Mouse (Mus musculus) frontal cortex, postnatal 14 days (tissue): Measurements from ENCODE around the gene Catsper4.

Experiments
- DNase-seq, 2 experiments: peaks; one replicate each; pipeline ENCODE4 v3.0.0; 2022; ENCODE audit warnings: low spot score in 2 of 2

Gene Catsper4

DNA sequence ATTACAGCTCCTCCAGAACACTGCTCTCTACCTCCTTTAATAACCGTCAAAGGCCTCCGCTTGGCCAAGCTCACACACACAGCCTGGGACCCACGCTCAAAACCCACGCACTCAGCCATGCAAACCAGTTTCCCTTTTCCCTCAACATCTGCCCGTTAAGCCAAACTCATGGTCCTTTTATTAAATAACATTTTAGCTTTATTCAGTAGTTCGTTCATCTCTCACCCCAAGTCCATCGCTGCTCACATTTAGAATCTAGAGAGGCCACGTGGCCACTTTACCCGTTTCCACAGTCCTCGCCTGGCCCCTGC lies 23.7 kb upstream of the Catsper4 start:
- DNase-seq, result no peak

DNA sequence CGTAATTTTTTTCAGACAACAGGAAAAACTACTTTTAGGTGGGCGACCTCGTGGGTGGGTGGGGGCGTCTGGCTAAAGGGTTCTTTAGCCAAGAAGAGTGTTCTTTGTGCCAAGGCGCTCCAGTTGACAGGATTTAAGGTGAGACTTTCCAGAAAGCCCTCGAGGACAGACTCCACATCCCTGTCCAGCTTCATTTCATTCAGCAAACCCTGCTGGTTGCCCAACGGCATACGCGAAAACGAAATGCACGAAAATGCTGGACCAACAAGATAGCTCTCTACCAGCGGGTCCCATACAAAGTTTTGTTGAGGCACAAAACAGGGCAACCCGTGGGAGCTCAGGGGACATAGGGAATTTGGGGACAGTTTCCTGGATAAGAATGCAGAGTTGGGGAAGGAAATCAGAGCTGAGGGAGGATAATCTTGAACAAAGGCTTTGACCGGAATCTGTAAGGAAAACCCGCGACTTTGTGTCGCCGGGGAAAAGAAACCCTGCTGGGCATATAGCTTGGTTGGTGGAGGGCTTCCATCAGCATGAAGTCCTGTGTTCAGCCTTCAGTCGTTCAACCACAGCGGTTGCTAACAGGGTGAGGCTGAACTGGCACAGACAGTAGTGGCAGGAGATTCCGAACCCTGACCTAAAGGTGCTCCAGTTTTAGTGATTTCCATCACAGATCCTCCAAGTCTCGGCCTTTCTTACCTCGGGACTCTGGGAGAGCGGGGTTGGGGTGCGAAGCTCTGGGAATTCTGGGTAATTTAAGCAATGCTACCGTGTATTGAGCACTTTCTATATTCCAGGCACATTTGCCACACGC lies 23.1 kb upstream of the Catsper4 start:
- DNase-seq, result no peak

DNA sequence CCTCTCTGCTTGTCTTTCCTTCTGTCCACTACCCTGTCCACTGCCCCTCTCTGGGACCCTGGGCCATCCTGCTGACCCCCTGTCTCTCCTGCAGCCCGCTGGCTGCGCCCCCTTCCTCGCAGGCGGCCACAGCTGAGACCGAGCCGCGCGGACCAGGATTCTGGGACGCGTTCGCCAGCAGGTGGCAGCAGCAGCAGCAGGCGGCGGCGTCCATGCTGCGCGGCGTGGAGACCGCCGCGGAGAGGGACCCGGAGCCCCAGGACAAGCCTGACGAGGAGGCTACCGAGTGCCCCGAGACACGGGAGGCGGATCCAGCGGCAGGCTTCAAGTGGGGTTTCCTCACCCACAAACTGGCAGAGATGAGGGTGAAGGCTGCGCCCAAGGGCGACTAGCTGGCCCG lies 22.5 kb upstream of the Catsper4 start:
- peak in 1 of 2 experiments; percentile 60 for DNase-seq

DNA sequence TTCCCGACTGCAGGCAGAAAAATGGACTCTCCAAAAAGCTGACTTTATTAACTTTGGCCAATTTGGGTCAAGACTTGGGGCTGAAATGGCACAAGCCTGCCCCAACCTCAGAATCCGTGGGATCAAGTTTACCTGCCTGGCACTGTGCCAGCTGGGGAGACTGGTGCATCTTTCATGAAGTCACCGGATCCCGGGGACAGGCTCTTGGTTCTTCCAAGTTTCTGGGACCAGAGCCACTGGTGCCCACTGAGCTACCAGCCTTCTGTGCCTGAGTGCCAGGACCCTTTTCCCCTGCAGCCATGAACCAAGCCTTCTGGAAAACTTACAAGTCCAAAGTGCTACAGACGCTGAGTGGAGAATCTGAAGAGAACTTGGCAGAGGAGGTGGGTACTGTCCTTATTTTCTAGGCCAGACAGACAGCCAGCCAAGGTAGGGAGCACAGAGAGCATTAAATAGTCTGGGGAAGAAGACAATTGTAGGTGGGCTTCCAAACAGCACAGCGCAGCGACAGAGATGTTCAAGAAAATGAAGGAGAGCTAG lies 19.6 kb upstream of the Catsper4 start, which contains the start of gene Gm30191:
Gm30191 (plus strand) TSS at position 217 of the 540 bp plus-strand sequence.
- DNase-seq, result no peak

DNA sequence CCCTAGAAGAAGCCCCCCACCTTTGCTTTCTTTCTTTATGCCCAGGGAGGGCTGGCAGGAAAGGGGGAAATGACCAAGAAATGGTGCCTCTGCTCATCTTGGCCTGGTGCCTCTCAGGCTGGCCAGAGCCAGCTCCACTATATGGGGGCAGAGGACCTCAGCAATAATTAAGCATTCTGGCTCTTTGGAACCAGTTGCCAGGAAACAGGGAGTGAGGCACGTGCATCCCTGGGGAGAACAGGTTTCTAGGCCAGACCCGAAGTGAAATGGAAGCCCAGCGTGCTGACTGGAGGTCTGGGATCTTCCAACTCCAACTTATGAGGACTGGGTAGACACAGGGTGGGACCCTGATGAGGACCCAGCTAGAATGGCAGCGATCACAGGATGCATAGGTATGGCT lies 19.1 kb upstream of the Catsper4 start:
- no peak for DNase-seq

DNA sequence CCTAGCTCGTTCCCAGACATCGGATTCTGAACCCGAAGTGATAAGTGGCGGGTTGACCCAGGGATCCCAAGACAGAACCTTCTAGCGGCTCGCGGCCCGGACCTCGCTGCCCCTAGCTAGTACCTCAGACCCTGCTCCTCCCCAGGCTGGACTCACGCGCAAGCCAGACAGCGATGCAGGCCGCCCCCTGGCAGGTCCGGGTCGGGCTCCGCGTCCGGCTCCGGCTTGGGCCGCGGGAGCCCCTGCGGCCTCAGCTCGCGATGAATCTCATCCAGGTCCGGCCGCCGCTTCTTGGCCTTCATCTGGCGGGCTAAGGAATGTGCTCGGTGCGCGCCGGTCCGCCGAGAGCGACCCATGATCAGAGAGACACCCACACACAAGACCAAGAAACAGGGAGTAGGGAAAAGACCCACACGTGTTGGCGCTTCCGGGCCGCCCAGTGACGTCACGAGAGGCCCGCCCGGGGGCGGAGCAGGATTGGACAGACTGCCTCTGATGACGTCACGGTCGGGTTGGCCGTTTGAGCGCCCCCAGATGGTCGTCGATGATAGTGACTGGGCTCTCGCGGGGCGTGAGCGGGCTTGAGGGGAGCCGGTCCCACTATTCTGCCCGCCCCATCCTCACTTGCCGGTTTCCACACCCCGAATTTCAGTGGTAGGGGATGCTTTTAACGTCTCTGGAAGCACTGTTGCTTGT lies 18.1 kb upstream of the Catsper4 start, which contains the start of gene Zfp593:
Zfp593 (minus strand) TSS at position 445 of the 696 bp plus-strand sequence.
- DNase-seq, result peak; percentile 89 to 95

GRCm38 (mm10) chr4:134243516-134244250 lies 16.5 kb upstream of the Catsper4 start, which contains the start of gene E130218I03Rik:
TSS of gene E130218I03Rik (plus strand) at chr4:134243662.
- DNase-seq, result no peak

- DNase-seq, result no peak
Measured at GRCm38 (mm10) chr4:134238686-134239085, 11.5 kb upstream of the Catsper4 start.

DNA sequence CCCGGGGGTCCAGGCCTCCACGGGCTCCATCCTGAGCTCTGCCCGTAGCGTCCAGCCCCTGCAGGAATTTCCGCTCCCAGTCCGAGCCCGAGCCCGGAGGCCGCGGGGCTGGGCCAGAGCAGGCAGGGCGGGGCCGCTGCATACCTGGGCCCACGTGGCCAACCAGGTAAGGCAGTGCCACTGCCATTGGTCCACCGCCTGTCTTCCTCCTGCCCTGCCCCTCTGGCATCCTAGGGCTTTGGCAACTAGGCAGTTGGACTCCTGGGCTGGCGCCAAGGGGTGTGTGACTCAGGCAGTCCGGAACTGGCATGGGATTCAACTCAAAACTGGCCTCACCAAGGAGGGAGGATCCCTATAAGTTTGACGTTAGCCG lies 11.1 kb upstream of the Catsper4 start, which contains the start of gene Cnksr1:
Cnksr1 (minus strand) TSS at position 121 of the 373 bp plus-strand sequence.
- DNase-seq, result no peak

DNA sequence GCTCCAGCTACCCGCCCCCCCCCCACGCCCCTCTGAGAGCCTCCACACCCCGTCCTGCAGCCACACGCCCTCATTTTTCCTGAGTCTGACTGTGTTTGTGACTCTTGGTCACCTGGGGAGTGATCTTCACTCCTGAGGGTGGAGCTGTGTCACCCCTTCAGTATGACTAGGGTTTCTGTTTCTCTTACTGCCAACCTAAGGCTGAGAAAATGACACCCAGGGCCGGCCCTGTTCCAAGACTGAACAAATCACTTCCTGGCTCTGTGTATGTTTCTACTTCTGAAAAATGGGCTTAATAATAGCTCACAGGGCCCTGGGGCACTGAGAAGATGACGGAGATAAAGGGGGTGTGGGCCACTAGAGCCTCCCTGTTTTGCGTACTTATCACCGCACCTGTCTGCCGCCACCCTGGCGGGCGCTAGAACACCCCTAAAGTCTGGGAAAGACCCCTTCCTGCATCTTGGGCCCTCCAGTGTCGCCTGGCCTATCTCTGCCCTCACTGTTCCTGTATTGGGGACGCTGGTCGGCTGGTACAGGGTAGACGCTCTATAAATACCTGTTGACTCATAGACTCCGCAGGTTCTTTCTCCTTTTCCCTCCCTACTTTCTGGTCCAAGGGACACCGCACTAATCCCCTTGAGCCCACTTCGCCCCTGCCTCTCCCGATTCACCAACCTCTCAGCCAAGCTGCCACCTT lies 10.5 kb upstream of the Catsper4 start:
- no peak for DNase-seq

GRCm38 (mm10) chr4:134234876-134235275 lies 7.7 kb upstream of the Catsper4 start:
- DNase-seq, result no peak

GRCm38 (mm10) chr4:134230431-134230830 lies 3.2 kb upstream of the Catsper4 start:
- no peak for DNase-seq

- DNase-seq, result no peak
Measured at GRCm38 (mm10) chr4:134222793-134223600, 4.2 kb downstream of the Catsper4 start.

DNA sequence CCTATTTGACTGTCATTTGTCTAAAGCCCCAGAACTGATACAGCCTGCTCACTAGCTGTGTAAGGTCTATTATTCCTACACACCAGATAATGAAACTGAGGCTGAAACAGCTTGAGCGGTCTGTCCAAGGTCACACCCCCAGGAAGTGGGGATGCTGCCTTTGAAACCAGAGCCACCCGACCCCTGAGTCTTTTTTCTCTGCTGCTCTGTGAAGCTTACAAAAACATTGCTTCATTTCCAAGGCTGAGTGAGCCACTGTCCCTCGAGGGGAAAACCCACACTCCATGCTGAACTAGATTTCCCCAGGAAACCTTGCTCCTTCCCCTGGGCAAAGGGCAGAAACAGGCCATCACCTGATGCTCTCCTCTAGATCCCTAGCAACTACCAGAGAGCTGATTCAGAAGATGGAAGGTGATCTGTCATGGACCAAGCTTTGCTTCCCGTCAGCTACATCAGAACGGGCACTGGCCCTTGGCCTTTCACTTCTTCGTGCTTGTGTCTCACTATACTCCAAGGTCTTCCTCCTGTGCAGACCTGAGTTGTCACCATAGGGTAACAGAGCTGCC lies 20.6 kb downstream of the Catsper4 start:
- no peak for DNase-seq

DNA sequence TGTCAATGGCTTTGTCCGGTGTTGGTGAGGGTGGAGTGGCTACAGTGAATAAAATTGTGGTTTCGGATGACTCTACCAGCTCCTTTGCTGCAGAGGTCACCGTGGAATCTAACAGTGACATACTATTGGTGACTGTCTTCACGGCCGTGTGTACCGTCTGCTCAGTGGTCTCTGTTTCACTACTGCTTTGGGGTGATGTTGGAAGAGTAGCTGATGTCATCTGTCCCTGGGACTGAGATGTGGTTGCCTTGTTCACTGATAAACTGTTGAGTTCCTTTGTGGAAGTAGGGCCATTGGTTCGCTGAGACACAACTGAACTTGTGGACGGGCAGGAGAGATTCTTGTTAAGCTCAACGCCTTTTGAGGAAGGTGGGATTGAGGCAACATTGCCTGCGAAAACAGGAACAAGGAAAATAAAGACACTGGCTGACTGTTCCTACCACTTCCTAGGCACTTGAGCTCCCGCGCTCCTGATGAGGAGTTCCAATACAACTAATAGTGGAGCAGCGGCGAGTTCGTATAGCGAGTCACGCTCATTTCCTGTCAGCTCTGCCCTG lies 23.8 kb downstream of the Catsper4 start:
- no peak for DNase-seq

DNA sequence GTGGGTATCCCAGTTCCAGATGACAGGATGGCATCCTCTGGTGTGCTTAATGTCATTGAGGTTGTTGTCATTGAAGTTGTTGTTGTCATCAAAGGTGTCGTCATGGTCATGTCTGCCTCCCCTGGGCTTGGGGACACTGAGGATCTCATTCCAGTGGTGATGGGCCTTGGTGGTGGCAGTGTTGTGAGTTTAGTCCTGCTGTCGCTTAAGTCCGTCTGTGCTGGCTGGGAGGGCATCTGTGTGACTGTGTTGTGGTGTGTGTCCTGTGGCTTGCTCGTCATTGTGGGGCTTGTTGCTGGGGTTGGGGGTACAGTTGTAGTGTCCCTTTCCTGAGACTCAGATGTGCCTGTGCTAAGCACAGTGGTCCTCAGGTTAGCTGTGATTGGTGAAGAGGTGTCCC lies 24.3 kb downstream of the Catsper4 start, which contains the start of gene Gm7534:
Gm7534 (minus strand) TSS at position 101 of the 400 bp plus-strand sequence.
- DNase-seq, result no peak

DNA sequence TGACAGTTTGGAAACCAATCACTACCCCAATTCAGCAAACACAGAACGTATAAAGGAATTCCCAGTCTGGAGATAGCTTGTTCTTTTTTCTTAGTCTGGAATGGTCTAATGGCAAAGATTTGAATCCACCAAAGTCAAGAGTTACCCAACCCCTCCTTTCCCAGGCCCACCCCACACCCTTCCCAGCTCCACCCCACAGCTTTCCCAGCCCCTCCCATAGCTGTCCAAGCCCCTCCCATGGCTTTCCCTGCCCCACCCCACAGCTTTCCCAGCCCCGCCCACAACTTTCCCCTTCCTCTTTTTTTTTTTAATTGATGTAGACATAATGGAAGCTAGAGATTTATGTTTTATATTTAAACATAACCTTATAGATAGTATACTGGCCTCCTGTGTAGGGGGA lies 27.8 kb downstream of the Catsper4 start:
- no peak for DNase-seq

DNA sequence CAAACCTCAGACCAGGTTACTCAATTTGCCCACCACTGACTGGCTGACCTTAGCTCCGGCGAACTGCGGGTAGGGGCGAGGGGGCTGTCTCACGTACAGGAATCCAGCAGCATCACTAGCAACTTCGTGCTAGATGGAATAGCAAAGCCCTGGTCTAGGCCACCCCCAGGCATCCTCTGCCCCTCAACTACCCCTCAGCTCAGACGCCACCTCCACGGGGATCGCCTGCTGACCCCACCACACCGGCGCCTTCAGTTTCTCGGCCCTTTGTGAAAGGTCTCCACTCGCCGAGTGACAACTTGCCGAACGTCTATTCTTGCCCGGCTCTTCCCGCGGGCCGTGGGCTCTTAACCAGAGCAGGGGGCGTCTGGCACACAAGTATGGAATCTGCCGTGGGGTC lies 40.9 kb downstream of the Catsper4 start:
- peak in 1 of 2 experiments; percentile 8 for DNase-seq

DNA sequence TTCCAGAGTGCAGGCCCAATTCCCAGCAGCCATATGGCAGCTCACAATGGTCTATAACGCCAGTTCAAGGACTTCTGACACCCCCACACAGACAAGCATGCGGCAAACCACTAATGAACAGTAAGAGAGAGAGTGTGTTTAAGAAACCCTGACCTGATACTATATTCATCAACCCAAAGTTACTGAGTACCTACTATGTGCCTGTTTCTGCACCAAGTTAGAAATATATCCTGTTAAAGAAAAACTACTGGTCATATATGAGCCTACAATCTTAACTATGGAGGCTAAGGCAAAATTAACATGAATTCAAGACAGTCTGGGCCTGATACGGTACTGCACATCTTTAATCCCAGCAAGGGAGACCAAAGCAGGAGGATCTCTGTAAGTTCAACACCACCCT lies 41.6 kb downstream of the Catsper4 start:
- no peak for DNase-seq

- no peak for DNase-seq
Measured at GRCm38 (mm10) chr4:134183711-134184110, 43.5 kb downstream of the Catsper4 start.
